Comparison of ENCODE assay signal across 1 mouse cellular context in genomic region chr1:132001880-132002330, GRCm38 (mm10).
A peak's percentile ranks its signal among the peaks of the same experiment; 100 is the strongest.
TF ChIP-seq lines count a peak whose summit lies in the region.

No protein-coding gene starts in this region.

TF ChIP-seq in MEL, 35 proteins besides CTCF, POLR2A, EP300 and RAD21 (continued from another document):
- TF ChIP-seq TBP (IDR thresholded peaks at IDR 0.05; ENCODE audit: low read depth, low read length) (no peak), NELFE (IDR thresholded peaks at IDR 0.05; ENCODE audit: low read depth, low read length) (no peak), KAT2A (conservative IDR thresholded peaks at IDR 0.05; ENCODE audit: low read depth, low read length) (no peak), ZC3H11A (IDR thresholded peaks at IDR 0.05; ENCODE audit: low read depth, low read length) (0 out of 2 replicates have a peak, but pooled peaks have one; percentile 2), ZNF384 (IDR thresholded peaks at IDR 0.05; ENCODE audit: low read depth, low read length) (no peak), ELF1 (IDR thresholded peaks at IDR 0.05; ENCODE audit: low read depth, low read length) (no peak)
